Mouse (Mus musculus) forebrain, embryonic 16.5 days (tissue): Measurements from ENCODE around the gene Gprin3. TPM values are rescaled to one million over a fixed set of nuclear protein-coding genes. Genes with fewer than 3 reads are reported as not detected.
"Not testable (repeated sequence)": the region's sequence is repeated elsewhere in the genome, so short reads cannot be mapped to it uniquely, and the experiment has no call there.

Experiments used
- ATAC-seq: fragments of 200-750 bp; cut with Nextera tagmentation; 2 replicates; pipeline ENCODE4 v1.8.0; 2017; ENCODE audit warnings: mild to moderate bottlenecking, moderate library complexity
- H3K27ac ChIP-seq: fragments of 300-500 bp; sonication (generic); 2 replicates; pipeline ENCODE4 v1.5.1; 2014; ENCODE audit warnings: low read length, control low read depth
- H3K27me3 ChIP-seq: fragments of 300-500 bp; sonication (generic); replicated peaks from 2 replicates; pipeline ENCODE4 v1.6.1; 2014; ENCODE audit warnings: low read length; ENCODE audit not compliant: control insufficient read depth, insufficient read depth
- H3K36me3 ChIP-seq: fragments of 300-500 bp; sonication (generic); 2 replicates; pipeline ENCODE4 v1.6.1; 2014; ENCODE audit not compliant: control insufficient read depth, insufficient read depth
- H3K4me1 ChIP-seq: fragments of 300-500 bp; sonication (generic); replicated peaks from 2 replicates; pipeline ENCODE4 v1.6.1; 2014; ENCODE audit warnings: low read length; ENCODE audit not compliant: control insufficient read depth, insufficient read depth
- H3K4me2 ChIP-seq: fragments of 300-500 bp; sonication (generic); 2 replicates; pipeline ENCODE4 v1.6.1; 2014; ENCODE audit warnings: mild to moderate bottlenecking, low read length, control low read depth
- H3K4me3 ChIP-seq: fragments of 300-500 bp; sonication (generic); replicated peaks from 2 replicates; pipeline ENCODE4 v1.5.1; 2014; ENCODE audit warnings: mild to moderate bottlenecking, low read length, control low read depth
- H3K9ac ChIP-seq: fragments of 300-500 bp; sonication (generic); replicated peaks from 2 replicates; pipeline ENCODE4 v1.6.1; 2014; ENCODE audit warnings: low read depth, low read length, control low read depth
- H3K9me3 ChIP-seq: fragments of 300-500 bp; sonication (generic); 2 replicates; pipeline ENCODE4 v1.6.1; 2016; ENCODE audit warnings: low read length; ENCODE audit not compliant: control insufficient read depth
- WGBS: fragments of 180-500 bp; shearing (Covaris S2); extraction: QIAGEN DNeasy Blood & Tissue Kit; methylation state at CpG from one replicate; pipeline ENCODE4 v1.1.7; 2014; 5-methylcytosine and 5-hydroxymethylcytosine counted together
- polyA plus RNA-seq: library from polyadenylated mRNA; unstranded; fragments of >200 nt; fragmentation: Nextera tagmentation; extraction: Ambion mirVana; gene quantifications from 2 replicates; pipeline ENCODE4 v1.2.1, GENCODE M21; 2015

Gprin3 gene
- polyA plus RNA-seq, 1 experiment from 2014 or later, result 5.3 TPM

DNA sequence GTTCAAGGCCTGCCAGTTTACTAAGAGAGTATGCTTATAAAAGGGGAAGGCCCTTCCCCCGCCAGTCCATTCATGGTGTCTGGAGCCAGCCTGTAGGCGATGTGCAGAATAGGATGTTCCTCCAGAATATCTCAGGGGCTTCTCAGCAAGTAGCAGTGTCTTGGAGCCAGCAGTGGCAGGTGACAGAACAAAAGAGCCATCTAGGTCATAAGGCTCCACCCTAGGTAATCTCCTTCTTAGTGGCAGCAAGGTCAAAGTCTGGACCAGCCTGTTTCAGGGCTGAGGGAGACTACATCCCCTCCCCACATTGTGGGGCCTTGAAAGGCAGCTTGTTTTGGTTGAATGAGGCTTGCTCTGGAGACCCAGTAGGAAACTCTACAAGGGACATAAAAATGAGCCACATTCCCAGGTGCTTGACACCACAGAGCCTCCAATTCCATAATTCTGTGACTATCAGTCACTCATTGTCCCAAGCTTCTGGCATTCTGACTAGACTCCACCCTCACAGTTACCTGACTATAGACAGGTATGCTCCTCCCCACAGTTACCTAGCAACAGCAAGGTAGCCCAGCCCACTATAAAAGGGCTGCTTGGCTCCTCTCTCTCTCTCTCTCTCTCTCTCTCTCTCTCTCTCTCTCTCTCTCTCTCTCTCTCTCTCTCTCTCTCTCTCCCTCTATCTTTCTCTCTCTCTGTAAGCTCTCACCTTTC, 121.7 kb downstream of the Gprin3 start:
- not testable (repeated sequence) for H3K27ac ChIP-seq, H3K4me3 ChIP-seq, H3K4me1 ChIP-seq, ATAC-seq, H3K9me3 ChIP-seq, H3K27me3 ChIP-seq, H3K4me2 ChIP-seq, H3K9ac ChIP-seq, H3K36me3 ChIP-seq
- WGBS, result 76% methylated on average over 2 of the region's 2 CpGs

- Histone ChIP-seq H3K27me3 (no peaks in the 10 kb centered on the region), H3K4me1 (no peaks in the 10 kb centered on the region), H3K4me2 (no peak overlapping the region), H3K36me3 (no peaks in the 10 kb centered on the region), H3K27ac (no peak overlapping the region), H3K9me3 (no peaks in the 10 kb centered on the region), H3K4me3 (no peak overlapping the region), H3K9ac (no peak overlapping the region)
- WGBS, result 84% methylated on average over 1 of the region's 1 CpGs
- ATAC-seq, result no peak
These were observed 123.1 kb downstream of the Gprin3 start for GRCm38 (mm10) chr6:59303031-59303430.

Other genes starting within 250 kb of the Gprin3 start
- gene Tigd2, start 217.4 kb downstream of the Gprin3 start, polyA plus RNA-seq, result 7.4 and 8.1 TPM in 2 replicates